Mouse (Mus musculus): Measurements from ENCODE around the gene Fign. TPM values are rescaled to one million over a fixed set of nuclear protein-coding genes. Genes with fewer than 3 reads are reported as not detected.
A peak's percentile ranks its signal among the peaks of the same experiment; 100 is the strongest.

Gene Fign
- polyA plus RNA-seq, 1 experiment = 3.6 TPM

DNA sequence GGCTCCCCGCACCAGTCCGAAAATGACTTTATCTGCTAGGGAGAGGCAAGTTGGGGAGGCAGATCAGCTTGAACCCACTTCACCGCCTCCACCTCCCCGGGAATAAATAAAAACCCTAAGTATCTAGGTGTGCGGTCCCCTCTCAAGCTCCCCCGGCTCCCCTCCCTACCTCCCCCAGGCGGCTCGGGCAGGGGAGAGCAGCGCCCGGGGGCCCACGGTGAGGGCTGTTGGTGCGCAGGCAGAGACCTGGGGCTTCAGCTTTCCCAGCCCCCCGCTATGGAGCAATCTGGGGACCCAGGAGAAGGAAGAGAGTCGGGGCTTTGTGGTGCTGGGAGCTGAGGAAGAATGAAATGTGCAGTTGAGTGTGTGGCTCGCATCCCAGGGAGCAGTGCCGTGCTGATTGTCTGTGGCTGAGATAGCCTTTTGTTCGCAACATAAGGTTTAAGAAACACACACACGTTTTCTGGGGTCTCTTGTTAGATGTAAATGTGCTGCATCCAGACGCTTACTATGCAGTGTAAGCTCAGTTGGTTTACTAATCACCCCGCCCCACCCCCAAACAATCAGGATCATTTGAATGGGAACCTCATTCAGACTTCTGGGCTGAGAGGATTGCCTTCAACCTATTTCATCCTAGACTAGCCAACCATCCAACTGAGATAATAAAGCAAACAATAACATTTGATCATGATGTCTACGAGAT lies 931 bp upstream of the Fign start:
- Histone ChIP-seq H3K4me3 (ENCODE audit: insufficient read depth, low read depth, low read length) (peak overlapping the region; percentile 98), H3K36me3 (ENCODE audit: control insufficient read depth, insufficient read depth, low read length) (no peaks in the 10 kb centered on the region), H3K27ac (ENCODE audit: insufficient read depth, low read depth, low read length) (peak overlapping the region; percentile 90), H3K27me3 (replicated peaks; ENCODE audit: control insufficient read depth, insufficient read depth, low read length) (no peaks in the 10 kb centered on the region), H3K4me1 (ENCODE audit: control insufficient read depth, insufficient read depth, low read length) (no peaks in the 10 kb centered on the region)
- DNase-seq = no peak
- WGBS = 11% methylated on average over 21 of the region's 21 CpGs
- TF ChIP-seq CTCF (conservative IDR thresholded peaks at IDR 0.05; ENCODE audit: insufficient read depth, insufficient read length, low read depth, low read length) (0 out of 2 replicates have a peak, but pooled peaks have one; percentile 4), POLR2A (IDR thresholded peaks at IDR 0.05; ENCODE audit: low read depth, low read length) (no peak)

DNA sequence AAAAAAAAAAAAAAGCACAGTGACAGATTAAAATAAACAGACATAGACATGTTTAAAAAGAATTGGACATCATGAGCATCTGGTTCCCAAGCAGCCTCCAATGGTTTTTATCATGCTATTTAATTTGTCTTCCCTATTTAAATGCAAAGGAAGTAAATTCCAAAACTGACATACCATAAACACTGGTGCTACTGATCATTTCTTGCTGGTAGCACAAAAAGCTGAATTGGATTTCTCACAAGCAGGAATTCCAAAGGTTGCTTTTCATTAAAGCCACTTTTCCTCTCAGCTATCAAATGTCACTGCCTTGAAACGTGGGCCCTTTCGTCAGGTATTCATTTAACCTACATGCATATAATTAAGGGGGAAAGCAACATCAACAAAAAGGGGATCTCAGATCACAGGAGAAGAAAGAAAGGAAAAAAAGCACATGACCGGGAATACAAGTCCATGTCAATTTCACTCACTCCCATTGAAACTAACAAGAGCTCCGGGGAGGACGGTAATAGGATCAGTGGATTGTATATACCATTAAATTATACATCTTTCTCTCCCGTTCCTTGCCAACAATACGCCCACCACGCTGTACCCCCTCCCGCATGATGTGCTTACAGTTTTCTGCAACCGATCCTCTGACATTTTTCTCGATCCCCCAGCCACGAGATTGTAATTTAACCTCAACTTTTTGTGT lies 972 bp downstream of the Fign start:
- DNase-seq = no peak
- H3K27ac ChIP-seq (ENCODE audit: insufficient read depth, low read depth, low read length) = peak overlapping the region; percentile 59
- no peaks in the 10 kb centered on the region for H3K4me1 ChIP-seq (ENCODE audit: control insufficient read depth, insufficient read depth, low read length)
- H3K36me3 ChIP-seq (ENCODE audit: control insufficient read depth, insufficient read depth, low read length) = no peaks in the 10 kb centered on the region
- H3K4me3 ChIP-seq (ENCODE audit: insufficient read depth, low read depth, low read length) = peak overlapping the region; percentile 98
- 3% methylated on average over 12 of the region's 12 CpGs for WGBS
- no peaks in the 10 kb centered on the region for H3K27me3 ChIP-seq (replicated peaks; ENCODE audit: control insufficient read depth, insufficient read depth, low read length)
- no peak for TF ChIP-seq POLR2A (IDR thresholded peaks at IDR 0.05; ENCODE audit: low read depth, low read length)
- TF ChIP-seq CTCF (conservative IDR thresholded peaks at IDR 0.05; ENCODE audit: insufficient read depth, insufficient read length, low read depth, low read length) = no peak

DNA sequence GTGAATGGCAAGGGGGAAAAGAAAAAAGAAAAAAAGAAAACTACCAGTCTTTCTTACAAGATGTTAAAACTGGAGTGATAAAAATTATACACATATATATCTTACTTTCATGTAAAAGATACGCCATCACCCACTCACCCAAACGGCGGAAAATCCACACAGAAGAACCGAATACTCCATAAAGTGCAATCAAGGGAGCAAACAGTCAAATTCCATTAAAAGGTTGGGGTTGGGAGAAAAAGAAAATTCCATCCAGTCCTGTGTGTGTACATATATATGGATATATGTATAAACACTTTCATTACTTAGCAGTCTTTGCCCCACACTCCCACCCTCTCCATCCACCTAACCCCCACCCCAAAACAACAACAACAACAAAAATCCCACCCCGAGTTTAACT lies 1.7 kb downstream of the Fign start:
- Histone ChIP-seq H3K4me1 (ENCODE audit: control insufficient read depth, insufficient read depth, low read length) (no peaks in the 10 kb centered on the region), H3K27me3 (replicated peaks; ENCODE audit: control insufficient read depth, insufficient read depth, low read length) (no peaks in the 10 kb centered on the region), H3K27ac (ENCODE audit: insufficient read depth, low read depth, low read length) (no peak overlapping the region), H3K4me3 (ENCODE audit: insufficient read depth, low read depth, low read length) (peak overlapping the region; percentile 42; the same call in 1 of the 2 replicates), H3K36me3 (ENCODE audit: control insufficient read depth, insufficient read depth, low read length) (no peaks in the 10 kb centered on the region)
- no peak for DNase-seq
- TF ChIP-seq POLR2A (IDR thresholded peaks at IDR 0.05; ENCODE audit: low read depth, low read length) = no peak
- no peak for TF ChIP-seq CTCF (conservative IDR thresholded peaks at IDR 0.05; ENCODE audit: insufficient read depth, insufficient read length, low read depth, low read length)
- WGBS = 62% methylated on average over 5 of the region's 5 CpGs

DNA sequence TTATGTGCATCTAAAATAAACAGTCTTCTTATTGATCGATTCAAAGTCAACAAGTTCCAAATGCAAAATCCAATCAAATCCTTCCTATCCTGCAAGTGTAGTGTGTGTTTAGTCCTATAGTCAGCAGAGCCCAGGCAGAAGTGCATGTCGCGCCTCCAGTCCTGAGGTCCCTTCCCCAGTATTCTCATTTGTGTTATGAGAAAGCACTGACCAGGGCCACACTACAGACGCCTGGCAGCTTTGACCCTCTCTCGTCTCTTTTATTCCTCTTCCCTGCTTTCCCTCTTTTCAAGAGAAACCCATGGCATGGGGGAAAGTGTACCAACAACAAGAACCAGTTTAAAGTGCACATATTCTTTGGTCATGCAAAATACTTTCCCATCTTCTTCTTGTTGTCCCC lies 2.3 kb downstream of the Fign start:
- H3K27me3 ChIP-seq (replicated peaks; ENCODE audit: control insufficient read depth, insufficient read depth, low read length) = no peaks in the 10 kb centered on the region
- no peaks in the 10 kb centered on the region for H3K36me3 ChIP-seq (ENCODE audit: control insufficient read depth, insufficient read depth, low read length)
- H3K4me3 ChIP-seq (ENCODE audit: insufficient read depth, low read depth, low read length) = peak overlapping the region; percentile 13; the same call in 1 of the 2 replicates
- no peak for TF ChIP-seq POLR2A (IDR thresholded peaks at IDR 0.05; ENCODE audit: low read depth, low read length)
- no peak for TF ChIP-seq CTCF (conservative IDR thresholded peaks at IDR 0.05; ENCODE audit: insufficient read depth, insufficient read length, low read depth, low read length)
- WGBS = 69% methylated on average over 5 of the region's 5 CpGs
- DNase-seq = peak; percentile 29
- H3K27ac ChIP-seq (ENCODE audit: insufficient read depth, low read depth, low read length) = peak overlapping the region; percentile 13; the same call in 1 of the 2 replicates
- no peaks in the 10 kb centered on the region for H3K4me1 ChIP-seq (ENCODE audit: control insufficient read depth, insufficient read depth, low read length)

DNA sequence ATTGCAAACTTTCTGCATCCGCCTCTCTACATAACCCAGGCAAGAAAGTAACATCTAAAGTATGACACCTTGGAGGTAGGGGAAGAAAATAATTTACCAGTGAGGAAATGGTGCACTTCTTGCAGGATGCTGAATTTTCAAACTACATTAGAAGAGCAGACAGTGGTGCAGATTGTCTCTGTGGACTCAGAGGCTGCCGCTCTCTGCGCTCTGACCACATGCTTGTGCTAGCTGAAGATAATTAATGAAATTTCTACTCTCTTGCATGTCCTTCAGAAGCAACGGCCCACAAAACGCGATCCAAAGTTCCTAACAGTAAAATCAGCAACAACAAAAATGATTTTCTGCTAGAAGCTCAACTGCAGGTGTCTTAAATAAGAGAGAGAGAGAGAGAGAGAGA lies 4.8 kb downstream of the Fign start:
- Histone ChIP-seq H3K4me3 (ENCODE audit: insufficient read depth, low read depth, low read length) (no peak overlapping the region; the same call in 1 of the 2 replicates), H3K27ac (ENCODE audit: insufficient read depth, low read depth, low read length) (0 out of 2 replicates have a peak overlapping the region, but pooled peaks have one; percentile 31), H3K4me1 (ENCODE audit: control insufficient read depth, insufficient read depth, low read length) (no peaks in the 10 kb centered on the region), H3K27me3 (replicated peaks; ENCODE audit: control insufficient read depth, insufficient read depth, low read length) (no peaks in the 10 kb centered on the region), H3K36me3 (ENCODE audit: control insufficient read depth, insufficient read depth, low read length) (no peaks in the 10 kb centered on the region)
- TF ChIP-seq POLR2A (IDR thresholded peaks at IDR 0.05; ENCODE audit: low read depth, low read length) (no peak), CTCF (conservative IDR thresholded peaks at IDR 0.05; ENCODE audit: insufficient read depth, insufficient read length, low read depth, low read length) (no peak)
- 54% methylated on average over 6 of the region's 6 CpGs for WGBS
- DNase-seq = no peak

DNA sequence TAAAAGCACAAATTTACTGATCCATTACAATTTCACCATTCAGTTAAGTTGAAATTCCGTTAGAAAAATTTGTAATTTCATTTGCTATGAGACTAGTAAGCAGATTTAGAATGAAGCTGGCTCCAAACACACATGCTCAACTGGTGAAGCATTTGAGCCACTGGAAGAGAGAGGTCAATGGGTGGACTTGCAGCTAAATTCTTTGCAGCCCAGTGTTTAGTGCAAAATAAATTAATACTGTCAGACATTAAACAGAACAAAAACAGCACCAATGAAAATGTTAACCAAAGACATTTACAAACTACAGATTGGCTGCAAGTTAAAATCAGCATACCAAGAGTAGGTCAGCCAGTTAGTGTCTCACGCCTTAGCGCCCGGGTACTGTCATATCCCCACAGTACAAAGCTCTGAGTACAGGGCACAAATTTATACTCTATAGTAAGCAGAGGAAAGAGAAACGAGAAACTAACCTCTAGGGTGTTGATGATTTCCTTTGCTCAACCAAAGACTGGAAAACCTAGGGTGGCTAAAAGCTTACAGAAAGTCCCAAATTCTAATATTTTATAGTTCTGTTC lies 13.9 kb downstream of the Fign start:
- Histone ChIP-seq H3K27me3 (replicated peaks; ENCODE audit: control insufficient read depth, insufficient read depth, low read length) (no peaks in the 10 kb centered on the region), H3K27ac (ENCODE audit: insufficient read depth, low read depth, low read length) (0 out of 2 replicates have a peak overlapping the region, but pooled peaks have one; percentile 16)

DNA sequence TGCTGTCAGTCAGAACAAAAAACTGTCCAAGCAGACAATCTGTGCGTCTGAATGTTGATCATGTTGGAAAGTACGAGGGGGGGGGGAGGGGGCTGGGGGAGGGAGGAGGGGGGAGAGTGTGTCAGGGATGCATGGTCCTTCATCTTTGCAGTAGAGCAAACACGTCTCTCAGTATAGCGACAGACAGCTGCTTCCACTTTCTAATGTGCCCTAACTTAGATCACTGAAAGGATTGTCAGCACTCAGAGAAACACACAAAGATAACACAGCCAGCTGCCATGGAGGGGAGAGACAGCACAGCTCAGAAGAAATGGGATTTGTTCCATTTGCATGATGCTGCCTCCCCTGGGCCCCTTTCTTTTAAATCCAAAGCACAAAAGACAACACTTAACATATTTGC lies 18.1 kb downstream of the Fign start:
- H3K27ac ChIP-seq (ENCODE audit: insufficient read depth, low read depth, low read length) = no peak overlapping the region
- H3K27me3 ChIP-seq (replicated peaks; ENCODE audit: control insufficient read depth, insufficient read depth, low read length) = no peaks in the 10 kb centered on the region
- no peak overlapping the region for H3K4me3 ChIP-seq (ENCODE audit: insufficient read depth, low read depth, low read length)
- H3K36me3 ChIP-seq (ENCODE audit: control insufficient read depth, insufficient read depth, low read length) = no peaks in the 10 kb centered on the region
- H3K4me1 ChIP-seq (ENCODE audit: control insufficient read depth, insufficient read depth, low read length) = no peaks in the 10 kb centered on the region; the same call in 1 of the 2 replicates
- TF ChIP-seq POLR2A (IDR thresholded peaks at IDR 0.05; ENCODE audit: low read depth, low read length) (no peak), CTCF (conservative IDR thresholded peaks at IDR 0.05; ENCODE audit: insufficient read depth, insufficient read length, low read depth, low read length) (no peak)
- no peak for DNase-seq
- WGBS = 72% methylated on average over 4 of the region's 4 CpGs

More for the DNA sequence above, 13.9 kb downstream of the Fign start:
- DNase-seq = peak; percentile 27
- Histone ChIP-seq H3K4me3 (ENCODE audit: insufficient read depth, low read depth, low read length) (no peak overlapping the region), H3K4me1 (ENCODE audit: control insufficient read depth, insufficient read depth, low read length) (no peaks in the 10 kb centered on the region), H3K36me3 (ENCODE audit: control insufficient read depth, insufficient read depth, low read length) (no peaks in the 10 kb centered on the region)
- TF ChIP-seq CTCF (conservative IDR thresholded peaks at IDR 0.05; ENCODE audit: insufficient read depth, insufficient read length, low read depth, low read length) (no peak), POLR2A (IDR thresholded peaks at IDR 0.05; ENCODE audit: low read depth, low read length) (no peak)
- WGBS = 49% methylated on average over 5 of the region's 5 CpGs
